Mouse (Mus musculus) liver, adult 2 months (tissue): ENCODE measurements at regions not wholly inside any gene's neighbourhood (a gene's known extent, or its start where the extent isn't known, plus 50 kb on each side); places are given as distances from the start of the nearest gene placed in this dataset.

ENCODE experiments used
- DNase-seq: peaks from one replicate; pipeline ENCODE4 v3.0.0-alpha.2; 2011; ENCODE audit warnings: low read depth, low spot score; ENCODE audit errors: extremely low read depth
- H3K27ac ChIP-seq: fragments of 200-500 bp; replicated peaks from 2 replicates; pipeline ENCODE4 v1.5.1; 2012; ENCODE audit warnings: low read depth, mild to moderate bottlenecking, control low read depth, inconsistent platforms, low read length; ENCODE audit not compliant: insufficient read depth
- H3K27me3 ChIP-seq: fragments of 200-500 bp; 2 replicates; pipeline ENCODE4 v1.6.1; 2012; ENCODE audit warnings: mild to moderate bottlenecking, moderate library complexity, low read length, inconsistent platforms; ENCODE audit not compliant: control insufficient read depth, insufficient read depth
- H3K36me3 ChIP-seq: fragments of 200-500 bp; 2 replicates; pipeline ENCODE4 v1.6.1; 2012; ENCODE audit warnings: low read length, inconsistent platforms; ENCODE audit not compliant: control insufficient read depth, insufficient read depth
- H3K4me1 ChIP-seq: fragments of 200-500 bp; 2 replicates; pipeline ENCODE4 v1.6.1; 2011; ENCODE audit warnings: low read length; ENCODE audit not compliant: control insufficient read depth, insufficient read depth
- H3K4me3 ChIP-seq: fragments of 200-500 bp; 2 replicates; pipeline ENCODE4 v1.5.1; 2011; ENCODE audit warnings: low read depth, mild to moderate bottlenecking, control low read depth, low read length, moderate library complexity; ENCODE audit not compliant: insufficient read depth
- H3K79me2 ChIP-seq: fragments of 200-500 bp; 2 replicates; pipeline ENCODE4 v1.6.1; 2012; ENCODE audit warnings: inconsistent platforms, mild to moderate bottlenecking, low read length, moderate library complexity; ENCODE audit not compliant: control insufficient read depth, insufficient read depth
- H3K9ac ChIP-seq: fragments of 200-500 bp; 2 replicates; pipeline ENCODE4 v1.6.1; 2012; ENCODE audit warnings: low read depth, mild to moderate bottlenecking, control low read depth, inconsistent platforms, low read length
- CTCF ChIP-seq: fragments of 200-500 bp; IDR thresholded peaks from 2 replicates; pipeline ENCODE4 v1.5.1; 2011; ENCODE audit warnings: low read depth, low read length, control low read depth
- POLR2A ChIP-seq: fragments of 200-500 bp; IDR thresholded peaks from 2 replicates; pipeline ENCODE4 v1.6.1; 2011; ENCODE audit warnings: low read length, control low read depth; ENCODE audit not compliant: insufficient read depth; ENCODE audit errors: extremely low read depth
- WGBS: fragments of 180-500 bp; shearing (Covaris S2); methylation state at CpG from one replicate; pipeline ENCODE4 v1.1.7; 2018; 5-methylcytosine and 5-hydroxymethylcytosine counted together

- no peak overlapping the region for H3K4me3 ChIP-seq
- WGBS: 58% methylated on average over 4 of the region's 4 CpGs
- H3K79me2 ChIP-seq: no peaks in the 10 kb centered on the region
- no peak overlapping the region for H3K27ac ChIP-seq
- no peaks in the 10 kb centered on the region for H3K4me1 ChIP-seq
- no peaks in the 10 kb centered on the region for H3K36me3 ChIP-seq
- TF ChIP-seq CTCF (no peak), POLR2A (no peak)
- no peak overlapping the region for H3K9ac ChIP-seq
- no peaks in the 10 kb centered on the region for H3K27me3 ChIP-seq
- DNase-seq: no peak
Observed at GRCm38 (mm10) chr13:118259606-118260005, 126.8 kb upstream of the B430218F22Rik start.

GRCm38 (mm10) chr13:118262971-118263370 is 123.5 kb upstream of the B430218F22Rik start:
- Histone ChIP-seq H3K27me3 (no peaks in the 10 kb centered on the region), H3K4me3 (no peak overlapping the region), H3K9ac (no peak overlapping the region), H3K27ac (no peak overlapping the region), H3K4me1 (no peaks in the 10 kb centered on the region), H3K36me3 (no peaks in the 10 kb centered on the region), H3K79me2 (no peaks in the 10 kb centered on the region)
- 54% methylated on average over 3 of the region's 4 CpGs for WGBS
- DNase-seq: no peak
- TF ChIP-seq CTCF: no peak
- no peak for TF ChIP-seq POLR2A

GRCm38 (mm10) chr13:118265763-118266520 is 120.5 kb upstream of the B430218F22Rik start:
- no peak overlapping the region for H3K4me3 ChIP-seq
- no peaks in the 10 kb centered on the region for H3K79me2 ChIP-seq
- H3K27ac ChIP-seq: no peak overlapping the region
- no peaks in the 10 kb centered on the region for H3K36me3 ChIP-seq
- TF ChIP-seq POLR2A (no peak), CTCF (no peak)
- 87% methylated on average over 8 of the region's 8 CpGs for WGBS
- no peak for DNase-seq
- no peak overlapping the region for H3K9ac ChIP-seq
- H3K4me1 ChIP-seq: no peaks in the 10 kb centered on the region
- H3K27me3 ChIP-seq: no peaks in the 10 kb centered on the region

GRCm38 (mm10) chr13:118272904-118273303 is 113.5 kb upstream of the B430218F22Rik start:
- H3K79me2 ChIP-seq: no peaks in the 10 kb centered on the region
- H3K36me3 ChIP-seq: no peaks in the 10 kb centered on the region
- DNase-seq: no peak
- no peak overlapping the region for H3K27ac ChIP-seq
- H3K4me1 ChIP-seq: no peaks in the 10 kb centered on the region
- H3K9ac ChIP-seq: no peak overlapping the region
- 93% methylated on average over 4 of the region's 4 CpGs for WGBS
- H3K27me3 ChIP-seq: no peaks in the 10 kb centered on the region
- H3K4me3 ChIP-seq: no peak overlapping the region
- no peak for TF ChIP-seq POLR2A
- TF ChIP-seq CTCF: no peak

- Histone ChIP-seq H3K4me1 (no peaks in the 10 kb centered on the region), H3K79me2 (no peaks in the 10 kb centered on the region), H3K27ac (no peak overlapping the region), H3K4me3 (no peak overlapping the region), H3K9ac (no peak overlapping the region), H3K36me3 (no peaks in the 10 kb centered on the region), H3K27me3 (no peaks in the 10 kb centered on the region)
- WGBS: 59% methylated on average over 2 of the region's 2 CpGs
- TF ChIP-seq POLR2A (no peak), CTCF (no peak)
- DNase-seq: no peak
Observed at GRCm38 (mm10) chr13:118280956-118281355, 105.5 kb upstream of the B430218F22Rik start.

GRCm38 (mm10) chr13:118293728-118294127 is 92.7 kb upstream of the B430218F22Rik start:
- Histone ChIP-seq H3K4me1 (no peaks in the 10 kb centered on the region), H3K36me3 (no peaks in the 10 kb centered on the region), H3K27me3 (no peaks in the 10 kb centered on the region), H3K4me3 (no peak overlapping the region), H3K27ac (no peak overlapping the region), H3K79me2 (no peaks in the 10 kb centered on the region), H3K9ac (no peak overlapping the region)
- 70% methylated on average over 1 of the region's 1 CpGs for WGBS
- no peak for DNase-seq
- TF ChIP-seq POLR2A (no peak), CTCF (no peak)
